Mouse (Mus musculus): ENCODE data around the gene Poll. TPM values are rescaled to one million over a fixed set of nuclear protein-coding genes. Genes with fewer than 3 reads are reported as not detected.

The Poll gene
- total RNA-seq (2023): 6.0 and 6.5 TPM in 2 replicates

GRCm38 (mm10) chr19:45560153-45560890 is at the start of gene Poll, which contains the start of gene Gm17018:
Poll (minus strand) TSS chr19:45560531.
Gm17018 (plus strand) TSS chr19:45560615.

Other genes starting within 250 kb of the Poll start
- gene Btrc, start 196.8 kb downstream of the Poll start, total RNA-seq (2023): 10.3 and 11.1 TPM in 2 replicates
- 4.6 and 9.2 TPM in 2 replicates for gene Gm17018, start 84 bp upstream of the Poll start, total RNA-seq (2023)
- gene Fbxw4, start 99.8 kb upstream of the Poll start, total RNA-seq (2023): 28.6 and 36.6 TPM in 2 replicates
- gene Fgf8, start 182.4 kb upstream of the Poll start, total RNA-seq (2023): not detected in 2 replicates
- 14.2 and 20.7 TPM in 2 replicates for gene Npm3, start 189.1 kb upstream of the Poll start, total RNA-seq (2023)
- 242 and 314 TPM in 2 replicates for gene Mgea5, start 223.3 kb upstream of the Poll start, total RNA-seq (2023)

All from neutrophil, adult 65 days (primary cell).